Mouse (Mus musculus) small intestine, adult 2 months (tissue): ENCODE data around the gene Thbs3. TPM values are rescaled to one million over a fixed set of nuclear protein-coding genes. Genes with fewer than 3 reads are reported as not detected.
A peak's percentile ranks its signal among the peaks of the same experiment; 100 is the strongest.

ENCODE experiments used
- H3K27ac ChIP-seq: fragments of 200-500 bp; 2 replicates; pipeline ENCODE4 v1.5.1; 2012; ENCODE audit warnings: low read depth, low read length, control low read depth, inconsistent platforms; ENCODE audit not compliant: insufficient read depth
- H3K27me3 ChIP-seq: fragments of 200-500 bp; 2 replicates; pipeline ENCODE4 v1.6.1; 2012; ENCODE audit warnings: mild to moderate bottlenecking, moderate library complexity, low read length, inconsistent platforms; ENCODE audit not compliant: control insufficient read depth, insufficient read depth
- H3K36me3 ChIP-seq: fragments of 200-500 bp; 2 replicates; pipeline ENCODE4 v1.6.1; 2012; ENCODE audit warnings: mild to moderate bottlenecking, low read length, control low read depth, inconsistent platforms; ENCODE audit not compliant: control insufficient read depth, insufficient read depth
- H3K4me1 ChIP-seq: fragments of 200-500 bp; 2 replicates; pipeline ENCODE4 v1.6.1; 2012; ENCODE audit warnings: low read length, inconsistent platforms, mixed read lengths; ENCODE audit not compliant: control insufficient read depth, insufficient read depth, insufficient read length
- H3K4me3 ChIP-seq: fragments of 200-500 bp; 2 replicates; pipeline ENCODE4 v1.5.1; 2012; ENCODE audit warnings: low read depth, mild to moderate bottlenecking, control low read depth, inconsistent platforms, low read length, moderate library complexity
- CTCF ChIP-seq: fragments of 200-500 bp; IDR thresholded peaks from 2 replicates; pipeline ENCODE4 v1.5.1; 2012; ENCODE audit warnings: low read depth, mild to moderate bottlenecking, control low read depth, inconsistent platforms, low read length, moderate library complexity, mixed read lengths; ENCODE audit not compliant: insufficient replicate concordance, insufficient read length; ENCODE audit errors: extremely low read depth
- POLR2A ChIP-seq: fragments of 200-500 bp; IDR thresholded peaks from 2 replicates; pipeline ENCODE4 v1.6.1; 2012; ENCODE audit warnings: low read depth, mild to moderate bottlenecking, control low read depth, inconsistent platforms, low read length, moderate library complexity
- WGBS: fragments of 180-500 bp; shearing (Covaris S2); methylation state at CpG from one replicate; pipeline ENCODE4 v1.1.7; 2018; 5-methylcytosine and 5-hydroxymethylcytosine counted together
- polyA plus RNA-seq: library from polyadenylated mRNA; depleted of rRNA; stranded (reverse); fragments of >200 nt; gene quantifications from 2 replicates; pipeline ENCODE4 v1.2.3, GENCODE M21; 2012

The Thbs3 gene
- polyA plus RNA-seq, 1 experiment, result 10.5 TPM

GRCm38 (mm10) chr3:89221167-89221566 lies 6.2 kb downstream of the Thbs3 start:
- WGBS, result 84% methylated on average over 5 of the region's 5 CpGs
- Histone ChIP-seq H3K27me3 (peaks cover 9% of the 10 kb centered on the region; the same call in 1 of the 2 replicates), H3K36me3 (no peaks in the 10 kb centered on the region), H3K4me3 (no peak overlapping the region), H3K4me1 (no peaks in the 10 kb centered on the region), H3K27ac (no peak overlapping the region)
- no peak for TF ChIP-seq POLR2A
- no peak for TF ChIP-seq CTCF

DNA sequence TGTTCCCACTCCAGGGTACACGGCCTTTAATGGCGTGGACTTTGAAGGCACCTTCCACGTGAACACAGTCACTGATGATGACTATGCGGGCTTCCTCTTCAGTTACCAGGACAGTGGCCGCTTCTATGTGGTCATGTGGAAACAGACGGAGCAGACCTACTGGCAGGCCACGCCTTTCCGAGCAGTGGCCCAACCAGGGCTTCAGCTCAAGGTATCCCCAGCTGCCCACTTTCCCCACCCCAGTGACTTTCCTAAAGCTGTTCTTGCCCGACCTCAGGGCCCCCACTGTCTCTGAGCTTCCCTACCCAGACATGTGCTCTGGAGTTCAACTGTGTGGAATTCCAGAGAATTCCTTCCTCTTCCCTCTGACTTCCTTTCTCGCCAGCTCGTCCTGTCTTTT lies 9.8 kb downstream of the Thbs3 start:
- TF ChIP-seq POLR2A (no peak), CTCF (no peak)
- H3K27ac ChIP-seq, result no peak overlapping the region
- peaks cover 6% of the 10 kb centered on the region for H3K4me1 ChIP-seq
- H3K27me3 ChIP-seq, result peaks cover 13% of the 10 kb centered on the region
- H3K4me3 ChIP-seq, result no peak overlapping the region
- H3K36me3 ChIP-seq, result no peaks in the 10 kb centered on the region
- WGBS, result 79% methylated on average over 11 of the region's 11 CpGs

GRCm38 (mm10) chr3:89225321-89225815 lies 10.4 kb downstream of the Thbs3 start:
- Histone ChIP-seq H3K36me3 (no peaks in the 10 kb centered on the region), H3K4me3 (no peak overlapping the region), H3K4me1 (peaks cover 6% of the 10 kb centered on the region), H3K27me3 (peaks cover 13% of the 10 kb centered on the region), H3K27ac (no peak overlapping the region)
- TF ChIP-seq CTCF, result no peak
- no peak for TF ChIP-seq POLR2A
- WGBS, result 71% methylated on average over 12 of the region's 12 CpGs

GRCm38 (mm10) chr3:89225918-89226317 lies 10.9 kb downstream of the Thbs3 start:
- WGBS, result 85% methylated on average over 4 of the region's 4 CpGs
- Histone ChIP-seq H3K4me3 (no peak overlapping the region), H3K27me3 (peaks cover 14% of the 10 kb centered on the region)

GRCm38 (mm10) chr3:89226361-89226760 lies 11.4 kb downstream of the Thbs3 start:
- TF ChIP-seq CTCF (no peak), POLR2A (no peak)
- no peak overlapping the region for H3K27ac ChIP-seq
- H3K36me3 ChIP-seq, result no peaks in the 10 kb centered on the region
- no peak overlapping the region for H3K4me3 ChIP-seq
- WGBS, result 64% methylated on average over 11 of the region's 11 CpGs
- peaks cover 6% of the 10 kb centered on the region for H3K4me1 ChIP-seq
- peaks cover 18% of the 10 kb centered on the region for H3K27me3 ChIP-seq

More at GRCm38 (mm10) chr3:89225918-89226317, 10.9 kb downstream of the Thbs3 start:
- Histone ChIP-seq H3K36me3 (no peaks in the 10 kb centered on the region), H3K27ac (no peak overlapping the region), H3K4me1 (peaks cover 6% of the 10 kb centered on the region)
- TF ChIP-seq CTCF, result no peak
- no peak for TF ChIP-seq POLR2A

DNA sequence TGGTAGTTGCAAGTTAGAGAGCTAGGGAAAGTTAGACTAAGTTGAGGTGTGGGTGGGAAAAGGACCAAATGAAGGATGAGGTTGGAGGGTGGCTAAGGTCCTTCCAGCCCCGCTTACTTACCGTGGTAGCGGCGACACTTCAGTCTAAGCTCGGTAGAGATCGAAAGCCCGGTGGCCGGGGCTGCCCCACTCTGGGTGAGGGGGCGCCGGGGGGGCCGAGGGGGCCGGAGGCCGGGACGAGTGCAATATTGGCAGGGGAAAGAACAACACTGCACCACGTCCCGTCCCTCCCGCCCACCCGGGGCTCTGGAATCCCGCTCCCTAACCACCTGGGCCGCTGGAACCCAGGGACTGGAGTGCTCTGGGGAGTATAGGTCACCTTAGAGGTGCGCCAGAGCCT lies 11.9 kb downstream of the Thbs3 start, which contains the start of gene Mtx1:
Gene Mtx1 (minus strand): TSS at position 189 of the 400 bp plus-strand sequence.
- H3K27me3 ChIP-seq, result peaks cover 18% of the 10 kb centered on the region
- 15% methylated on average over 21 of the region's 21 CpGs for WGBS
- TF ChIP-seq POLR2A (no peak), CTCF (no peak)
- H3K36me3 ChIP-seq, result no peaks in the 10 kb centered on the region
- H3K4me1 ChIP-seq, result peaks cover 6% of the 10 kb centered on the region
- peak within 1 kb of the TSS; percentile 63 for H3K4me3 ChIP-seq
- H3K27ac ChIP-seq, result peak within 1 kb of the TSS; percentile 31

GRCm38 (mm10) chr3:89227307-89228179 lies 12.6 kb downstream of the Thbs3 start:
- H3K36me3 ChIP-seq, result no peaks in the 10 kb centered on the region
- WGBS, result 3% methylated on average over 41 of the region's 41 CpGs

More at GRCm38 (mm10) chr3:89227307-89228179, 12.6 kb downstream of the Thbs3 start:
- Histone ChIP-seq H3K27me3 (peaks cover 21% of the 10 kb centered on the region), H3K4me3 (peak overlapping the region; percentile 63), H3K27ac (peak overlapping the region; percentile 31), H3K4me1 (peaks cover 6% of the 10 kb centered on the region)
- TF ChIP-seq POLR2A (peak; percentile 54; the same call in 1 of the 2 replicates), CTCF (no peak)
